Mouse (Mus musculus) CD4-positive helper T cell, adult 2 months (primary cell): ENCODE measurements around the gene Actn3.
"Not testable (repeated sequence)": the region's sequence is repeated elsewhere in the genome, so short reads cannot be mapped to it uniquely, and the experiment has no call there.

ENCODE experiments used
- DNase-seq: peaks from one replicate; pipeline ENCODE4 v3.0.0-alpha.2; 2012; ENCODE audit warnings: low read depth, missing footprints, low spot score

Gene Actn3

GRCm38 (mm10) chr19:4877785-4878184, at the start of gene Actn3:
Gene Actn3, minus strand, starts transcription at chr19:4877909.
- DNase-seq = no peak

- DNase-seq = no peak
These were observed 47.6 kb upstream of the Actn3 start for GRCm38 (mm10) chr19:4925121-4925860.

- no peak for DNase-seq
These were observed 41.9 kb upstream of the Actn3 start for GRCm38 (mm10) chr19:4919652-4920051.

GRCm38 (mm10) chr19:4916827-4917226, 39.1 kb upstream of the Actn3 start:
- DNase-seq = no peak

- no peak for DNase-seq
These were observed 38.4 kb upstream of the Actn3 start for GRCm38 (mm10) chr19:4915924-4916603.

GRCm38 (mm10) chr19:4909376-4909775, 31.7 kb upstream of the Actn3 start:
- no peak for DNase-seq

- DNase-seq = peak; percentile 34
These were observed 30.4 kb upstream of the Actn3 start for GRCm38 (mm10) chr19:4908107-4908506.

GRCm38 (mm10) chr19:4905979-4906794, 28.5 kb upstream of the Actn3 start, which contains the start of gene Bbs1:
Gene Bbs1, minus strand, starts transcription at chr19:4906628.
- peak; percentile 83 for DNase-seq

- no peak for DNase-seq
These were observed 22.2 kb upstream of the Actn3 start for GRCm38 (mm10) chr19:4899888-4900287.

GRCm38 (mm10) chr19:4898972-4899371, 21.3 kb upstream of the Actn3 start:
- DNase-seq = no peak

GRCm38 (mm10) chr19:4896780-4897520, 19.2 kb upstream of the Actn3 start:
- DNase-seq = no peak

GRCm38 (mm10) chr19:4891798-4892197, 14.1 kb upstream of the Actn3 start:
- DNase-seq = no peak

GRCm38 (mm10) chr19:4889791-4890190, 12.1 kb upstream of the Actn3 start:
- no peak for DNase-seq

GRCm38 (mm10) chr19:4883961-4884360, 6.3 kb upstream of the Actn3 start:
- DNase-seq = no peak

- DNase-seq = no peak
These were observed 1.6 kb upstream of the Actn3 start for GRCm38 (mm10) chr19:4879324-4879703.

- DNase-seq = peak; percentile 95
These were observed 955 bp upstream of the Actn3 start, which contains the start of gene Zdhhc24 for GRCm38 (mm10) chr19:4878405-4879323. Gene Zdhhc24, plus strand, starts transcription at chr19:4878668.

- DNase-seq = no peak
These were observed 954 bp downstream of the Actn3 start for GRCm38 (mm10) chr19:4876755-4877154.

GRCm38 (mm10) chr19:4876241-4876640, 1.5 kb downstream of the Actn3 start:
- DNase-seq = no peak

- DNase-seq = not testable (repeated sequence)
These were observed 3.1 kb downstream of the Actn3 start for GRCm38 (mm10) chr19:4874613-4875012.

- DNase-seq = peak; percentile 56
These were observed 12.6 kb downstream of the Actn3 start for GRCm38 (mm10) chr19:4865147-4865546.
